Mouse (Mus musculus) liver (tissue): ENCODE data around the gene Traf4.
A peak's percentile ranks its signal among the peaks of the same experiment; 100 is the strongest.

Experiments
- DNase-seq: peaks from one replicate; pipeline ENCODE4 v3.0.0-alpha.2; 2020; ENCODE audit warnings: mixed read lengths

The Traf4 gene

GRCm38 (mm10) chr11:78164604-78164923 lies 825 bp downstream of the Traf4 start:
- no peak for DNase-seq

- peak; percentile 72 for DNase-seq
These were observed 1.4 kb downstream of the Traf4 start for GRCm38 (mm10) chr11:78163681-78164603.

GRCm38 (mm10) chr11:78163045-78163444 lies 2.3 kb downstream of the Traf4 start:
- no peak for DNase-seq

- DNase-seq: no peak
These were observed 2.9 kb downstream of the Traf4 start for GRCm38 (mm10) chr11:78162504-78162903.

GRCm38 (mm10) chr11:78161968-78162367 lies 3.4 kb downstream of the Traf4 start:
- no peak for DNase-seq

GRCm38 (mm10) chr11:78161169-78161568 lies 4.2 kb downstream of the Traf4 start:
- no peak for DNase-seq

- no peak for DNase-seq
These were observed 4.7 kb downstream of the Traf4 start for GRCm38 (mm10) chr11:78160675-78161074.

GRCm38 (mm10) chr11:78160171-78160570 lies 5.2 kb downstream of the Traf4 start:
- DNase-seq: no peak

- no peak for DNase-seq
These were observed 5.8 kb downstream of the Traf4 start for GRCm38 (mm10) chr11:78159557-78159956.

- peak; percentile 82 for DNase-seq
These were observed 6.3 kb downstream of the Traf4 start for GRCm38 (mm10) chr11:78159096-78159495.

- no peak for DNase-seq
These were observed 9.2 kb downstream of the Traf4 start for GRCm38 (mm10) chr11:78156156-78156699.

- no peak for DNase-seq
These were observed 9.7 kb downstream of the Traf4 start for GRCm38 (mm10) chr11:78155674-78156073.

GRCm38 (mm10) chr11:78153778-78154177 lies 11.6 kb downstream of the Traf4 start:
- DNase-seq: no peak

- no peak for DNase-seq
These were observed 12.8 kb downstream of the Traf4 start for GRCm38 (mm10) chr11:78152299-78153231.

- peak; percentile 60 for DNase-seq
These were observed 14.2 kb downstream of the Traf4 start for GRCm38 (mm10) chr11:78151161-78151560.

- no peak for DNase-seq
These were observed 18.5 kb downstream of the Traf4 start for GRCm38 (mm10) chr11:78146707-78147543.

GRCm38 (mm10) chr11:78146168-78146567 lies 19.2 kb downstream of the Traf4 start:
- DNase-seq: no peak

- no peak for DNase-seq
These were observed 21.9 kb downstream of the Traf4 start for GRCm38 (mm10) chr11:78143520-78143919.

- no peak for DNase-seq
These were observed 24.7 kb downstream of the Traf4 start for GRCm38 (mm10) chr11:78140665-78141064.

- no peak for DNase-seq
These were observed 27.4 kb downstream of the Traf4 start for GRCm38 (mm10) chr11:78138023-78138422.

- no peak for DNase-seq
These were observed 27.8 kb downstream of the Traf4 start for GRCm38 (mm10) chr11:78137584-78137983.

- DNase-seq: no peak
These were observed 29.3 kb downstream of the Traf4 start for GRCm38 (mm10) chr11:78136132-78136531.
